In the genomic region with DNA sequence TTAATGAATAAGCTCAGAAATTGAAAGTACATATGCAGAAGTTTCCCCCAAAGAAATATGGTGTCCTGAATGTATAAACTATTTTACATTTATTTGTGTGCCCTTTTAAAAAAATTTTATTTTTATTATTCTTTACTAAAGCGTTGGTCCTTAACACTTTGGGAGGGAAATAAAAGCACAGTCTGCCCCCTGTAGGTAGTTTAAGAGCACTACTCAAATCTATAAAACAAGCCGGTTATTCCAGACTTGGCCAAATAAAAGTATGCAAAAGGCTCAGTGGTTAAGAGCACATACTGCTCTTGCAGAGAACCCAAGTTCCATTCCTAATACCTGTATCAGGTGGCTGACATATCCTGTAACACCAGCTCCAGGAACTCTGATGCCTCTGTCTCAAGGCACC, we compare ENCODE assay signal across 12 mouse cellular contexts.
DNase-seq lines count a peak whose midpoint lies in the region; ATAC-seq and TF ChIP-seq lines count a peak whose summit lies in the region.
"Had no signal": no experiment of that assay in that cellular context is flagged by ENCODE, and none has a peak within 500 bp of the region (broad histone marks: within the 10 kb centered on the region; RNA-seq: fewer than 3 reads in every experiment).

No protein-coding gene starts in this region.

- no peaks in the 10 kb centered on the region for H3K27me3 ChIP-seq in forebrain, embryonic 16.5 days (replicated peaks; ENCODE audit: control insufficient read depth, insufficient read depth, low read length)
- no peaks in the 10 kb centered on the region for H3K27me3 ChIP-seq in heart, embryonic 11.5 days (ENCODE audit: control insufficient read depth, insufficient read depth, low read length)
- H3K27me3 ChIP-seq: limb, embryonic 13.5 days; midbrain, embryonic 12.5 days had no signal

- H3K4me1 ChIP-seq in forebrain, embryonic 16.5 days (replicated peaks; ENCODE audit: control insufficient read depth, insufficient read depth, low read length): no peaks in the 10 kb centered on the region
- H3K4me1 ChIP-seq in heart, embryonic 11.5 days (ENCODE audit: control insufficient read depth, insufficient read depth, low read length): no peaks in the 10 kb centered on the region
- H3K4me1 ChIP-seq: hindbrain, embryonic 10.5 days; midbrain, embryonic 12.5 days had no signal

- no peak overlapping the region for H3K4me2 ChIP-seq in forebrain, embryonic 16.5 days (ENCODE audit: low read length)
- H3K4me2 ChIP-seq in heart, embryonic 11.5 days: no peak overlapping the region
- H3K4me2 ChIP-seq: limb, embryonic 13.5 days; midbrain, embryonic 12.5 days had no signal

- H3K9me3 ChIP-seq in forebrain, embryonic 16.5 days (ENCODE audit: control insufficient read depth, low read length): no peaks in the 10 kb centered on the region
- no peaks in the 10 kb centered on the region for H3K9me3 ChIP-seq in heart, embryonic 11.5 days (replicated peaks; ENCODE audit: control insufficient read depth, low read length)
- H3K9me3 ChIP-seq: hindbrain, embryonic 10.5 days; limb, embryonic 13.5 days; midbrain, embryonic 12.5 days had no signal

- 0 out of 2 replicates have a peak, but pooled peaks have one; percentile 15 for ATAC-seq in forebrain, embryonic 16.5 days
- no peak for ATAC-seq in heart, embryonic 11.5 days (replicated peaks; ENCODE audit: insufficient number of reproducible peaks, low FRiP score, low TSS enrichment)

- H3K4me3 ChIP-seq in layer of hippocampus, adult 2 months: no peak overlapping the region
- H3K4me3 ChIP-seq in forebrain, embryonic 16.5 days (replicated peaks; ENCODE audit: low read length): no peak overlapping the region
- H3K4me3 ChIP-seq in heart, embryonic 11.5 days (ENCODE audit: low read depth, low read length): no peak overlapping the region
- H3K4me3 ChIP-seq: hindbrain, embryonic 10.5 days; limb, embryonic 13.5 days; midbrain, embryonic 12.5 days had no signal

- TF ChIP-seq CTCF in layer of hippocampus, adult 2 months (conservative IDR thresholded peaks at IDR 0.05): peak; percentile 71

- DNase-seq in layer of hippocampus, adult 2 months (ENCODE audit: low spot score in 2 of 2): no peak
- no peak for DNase-seq in layer of hippocampus, adult 9-11 months
- DNase-seq in A20 (ENCODE audit: low read depth, low spot score): peak; percentile 6
- peak; percentile 69 for DNase-seq in NIH3T3 (ENCODE audit: low read depth)
- no peak for DNase-seq in testis, postnatal 10 days (ENCODE audit: low spot score)
- DNase-seq in thymus, adult 18-20 months: no peak
- DNase-seq: gastrocnemius, postnatal 25 days had no signal

- 60% methylated on average over 2 of the region's 2 CpGs for WGBS in forebrain, embryonic 16.5 days
- WGBS in heart, embryonic 11.5 days (ENCODE audit: insufficient replicate concordance): 73% methylated on average over 2 of the region's 2 CpGs

- H3K36me3 ChIP-seq in forebrain, embryonic 16.5 days (ENCODE audit: control insufficient read depth, insufficient read depth): no peaks in the 10 kb centered on the region
- H3K36me3 ChIP-seq in heart, embryonic 11.5 days (ENCODE audit: control insufficient read depth, insufficient read depth, low read length): no peaks in the 10 kb centered on the region
- H3K36me3 ChIP-seq: midbrain, embryonic 12.5 days had no signal

- H3K27ac ChIP-seq in layer of hippocampus, adult 2 months: no peak overlapping the region
- H3K27ac ChIP-seq in forebrain, embryonic 16.5 days (ENCODE audit: low read length): no peak overlapping the region
- H3K27ac ChIP-seq in heart, embryonic 11.5 days (ENCODE audit: low read depth, low read length): no peak overlapping the region
- H3K27ac ChIP-seq: hindbrain, embryonic 10.5 days; limb, embryonic 13.5 days; midbrain, embryonic 12.5 days had no signal

- no peak overlapping the region for H3K9ac ChIP-seq in forebrain, embryonic 16.5 days (replicated peaks; ENCODE audit: low read depth, low read length)
- H3K9ac ChIP-seq in heart, embryonic 11.5 days (ENCODE audit: low read depth, low read length): no peak overlapping the region
- H3K9ac ChIP-seq: limb, embryonic 13.5 days; midbrain, embryonic 12.5 days had no signal

Comparison
In these comparisons a context has a peak if more than half of its experiments do, and no peak if none do; other contexts are left out.
1. DNase-seq: peak in A20 (single experiment) and NIH3T3 (single experiment); none in layer of hippocampus, adult 2 months (0 of 2), layer of hippocampus, adult 9-11 months (single experiment), testis, postnatal 10 days (single experiment) and thymus, adult 18-20 months (0 of 2).